Mouse (Mus musculus) monocyte, adult 5-6 weeks (primary cell): ENCODE measurements around the gene Cisd3. TPM values are rescaled to one million over a fixed set of nuclear protein-coding genes. Genes with fewer than 3 reads are reported as not detected.
"Not testable (repeated sequence)": the region's sequence is repeated elsewhere in the genome, so short reads cannot be mapped to it uniquely, and the experiment has no call there.

Source experiments
- ATAC-seq: fragments of 153-309, 156-312 bp; replicated peaks from 2 replicates; pipeline ENCODE4 v1.8.0; 2017; ENCODE audit warnings: mild to moderate bottlenecking; ENCODE audit not compliant: low TSS enrichment, insufficient number of reproducible peaks, severe bottlenecking, poor library complexity, low FRiP score
- total RNA-seq: library from RNA; stranded (forward); fragments of 200-1000, 200-491, 200-594 nt; gene quantifications from 3 replicates; pipeline ENCODE4 v1.2.3, GENCODE M21; 2017

Gene Cisd3
- total RNA-seq, 1 experiment from 2014 or later: 5.8 TPM

DNA sequence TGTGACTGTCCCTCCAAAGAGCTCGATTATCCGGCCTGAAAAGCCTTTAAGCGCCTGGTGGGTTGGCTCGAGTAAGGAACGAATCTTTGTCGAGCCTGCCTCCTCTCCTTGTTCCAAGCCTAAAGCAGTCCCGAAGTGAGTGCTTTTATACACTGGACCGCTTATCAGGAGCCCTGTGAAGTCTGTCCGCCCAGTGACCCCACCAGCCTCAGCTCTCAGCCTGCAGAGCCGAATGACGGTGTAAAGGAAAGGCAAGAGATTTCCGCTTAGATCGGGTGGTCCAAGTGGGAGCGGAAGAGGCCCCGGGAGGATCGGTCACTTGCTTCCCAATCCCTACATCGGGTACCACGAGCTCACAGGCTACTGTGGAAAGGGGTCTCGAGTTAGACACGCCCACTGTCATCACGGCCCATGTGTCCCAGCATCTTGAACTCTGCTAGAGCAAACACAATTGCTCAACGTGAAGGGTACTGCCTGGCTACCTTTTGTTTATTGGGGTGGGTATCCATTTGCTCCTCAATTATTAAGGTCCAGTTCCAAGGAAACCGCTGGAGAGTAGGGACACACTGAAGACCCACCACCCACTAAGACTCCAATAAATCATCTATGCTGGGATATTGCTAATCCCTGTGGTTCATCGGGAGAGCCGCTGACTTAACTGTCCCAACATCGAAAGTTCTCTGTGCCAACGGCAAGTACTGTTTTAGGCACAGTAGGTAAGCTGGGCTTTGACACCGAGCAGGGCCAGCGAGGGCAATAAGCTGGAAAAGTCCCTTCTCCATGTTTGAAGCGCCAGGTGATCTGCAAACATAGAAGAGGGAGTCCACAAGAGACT is 15.3 kb downstream of the Cisd3 start:
- no peak for ATAC-seq

DNA sequence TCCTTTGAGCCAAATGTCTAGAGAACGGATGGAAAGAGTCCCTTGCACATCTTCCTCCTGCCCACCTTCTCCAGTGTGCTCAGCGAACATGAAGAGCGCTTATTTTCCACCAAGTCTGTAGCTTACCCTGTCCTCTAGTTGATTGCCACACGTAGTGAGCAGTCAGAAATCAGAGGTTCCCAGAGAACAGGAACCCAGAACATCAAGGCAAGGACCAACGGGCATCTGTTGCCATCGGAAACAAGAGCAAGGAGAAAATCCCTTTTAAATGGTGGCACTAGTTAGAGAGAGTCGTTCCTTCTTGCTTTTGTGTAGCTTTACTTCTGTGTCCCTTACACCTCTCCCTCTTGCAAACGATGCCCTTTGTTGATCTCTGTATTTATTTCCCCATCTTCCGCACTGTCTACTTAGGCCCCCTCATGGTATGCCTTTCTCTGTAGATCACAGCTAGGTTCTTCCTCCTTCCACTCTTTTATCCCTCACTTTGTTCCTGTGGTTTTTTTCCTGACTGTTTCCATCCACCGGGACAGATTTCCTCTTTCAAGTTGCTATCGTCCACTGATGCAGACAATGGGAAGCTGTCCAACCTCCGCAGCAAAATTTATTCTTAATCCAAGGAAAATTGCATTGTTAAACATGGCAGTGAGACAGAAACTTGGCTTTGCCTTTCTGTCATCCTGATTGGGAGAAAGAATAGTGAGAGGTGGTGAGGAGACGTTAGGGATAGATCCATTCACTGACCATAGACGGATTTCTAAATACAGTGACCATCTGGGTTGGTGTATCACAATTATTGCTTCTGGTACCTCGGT is 16.2 kb downstream of the Cisd3 start:
- no peak for ATAC-seq

DNA sequence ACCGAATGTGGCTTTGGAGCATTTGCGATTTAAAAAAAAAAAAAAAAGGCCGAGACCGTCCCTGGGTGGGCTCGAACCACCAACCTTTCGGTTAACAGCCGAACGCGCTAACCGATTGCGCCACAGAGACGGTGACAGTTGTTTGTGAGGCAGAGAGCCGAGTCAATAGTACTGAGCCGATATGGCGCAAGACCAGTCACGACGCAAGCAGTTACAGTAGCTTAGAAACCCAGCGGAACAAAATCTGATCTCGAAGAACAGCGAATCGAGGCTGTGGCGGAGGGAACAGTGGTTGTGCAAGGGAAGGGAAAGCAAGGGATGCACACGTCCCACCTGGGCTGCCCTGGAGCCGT is 16.7 kb downstream of the Cisd3 start:
- peak; percentile 61 for ATAC-seq

DNA sequence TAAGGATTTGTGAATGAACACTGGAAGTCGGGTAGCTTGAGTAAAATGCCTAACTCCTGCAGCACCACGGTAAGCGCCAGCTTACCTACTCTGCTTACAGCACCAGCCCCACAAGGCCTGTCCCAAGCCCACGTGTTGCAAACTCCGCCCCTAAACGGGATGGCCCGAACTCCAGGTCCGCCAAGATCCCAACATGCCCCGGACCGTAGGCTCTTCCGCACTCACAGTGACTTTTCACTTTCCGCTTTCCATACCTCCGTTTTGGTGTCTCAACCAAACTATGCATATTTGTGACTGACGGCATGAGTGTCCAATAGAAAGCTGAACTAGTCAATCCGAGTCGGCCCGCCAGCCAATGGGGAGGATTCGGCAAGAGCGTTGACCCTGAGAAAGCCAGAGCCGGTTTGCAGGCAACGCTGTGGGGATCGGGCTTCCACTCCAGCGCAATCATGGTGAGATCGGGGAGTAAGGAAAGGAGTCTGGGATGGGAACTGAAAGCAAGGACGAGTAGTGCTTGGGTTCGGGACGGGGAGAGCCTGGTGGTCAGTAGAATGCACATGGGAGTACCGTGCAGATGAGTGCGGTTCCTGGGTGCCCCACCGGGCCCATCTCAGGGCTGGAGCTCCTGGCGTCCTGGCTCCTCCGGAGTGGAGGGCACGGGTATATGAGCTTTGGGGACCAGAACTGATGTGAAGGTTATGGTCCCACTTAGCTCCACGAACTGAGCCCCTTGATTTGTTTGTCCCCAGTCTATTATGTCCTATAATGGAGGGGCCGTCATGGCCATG is 17.6 kb downstream of the Cisd3 start, which contains the start of gene Psmb3:
TSS of gene Psmb3 (plus strand) at position 361 of the 788 bp plus-strand sequence.
- peak; percentile 88 for ATAC-seq

- not testable (repeated sequence) for ATAC-seq
Measured at GRCm38 (mm10) chr11:97710067-97710466, 24.4 kb downstream of the Cisd3 start.

GRCm38 (mm10) chr11:97711200-97711900 is 25.7 kb downstream of the Cisd3 start:
- ATAC-seq: no peak

- no peak for ATAC-seq
Measured at GRCm38 (mm10) chr11:97712286-97712685, 26.7 kb downstream of the Cisd3 start.

GRCm38 (mm10) chr11:97713896-97714295 is 28.3 kb downstream of the Cisd3 start:
- no peak for ATAC-seq

DNA sequence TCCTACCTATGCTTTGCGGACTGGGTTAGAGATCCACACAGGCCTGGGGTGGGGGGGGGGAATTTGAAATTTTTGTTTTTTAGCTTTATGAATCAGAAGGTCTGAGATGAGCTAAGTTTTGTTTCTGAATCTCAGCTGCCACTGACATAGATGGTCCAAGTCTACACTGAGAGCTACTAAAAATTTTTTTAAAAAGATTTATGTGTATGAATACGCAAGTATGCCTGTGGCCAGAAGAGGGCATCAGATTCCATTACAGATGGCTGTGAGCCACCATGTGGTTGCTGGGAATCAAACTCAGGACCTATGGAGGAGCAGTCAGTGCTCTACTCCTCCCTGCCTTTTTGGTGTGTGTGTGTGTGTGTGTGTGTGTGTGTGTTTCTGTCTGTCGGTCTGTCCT is 28.7 kb downstream of the Cisd3 start:
- no peak for ATAC-seq

DNA sequence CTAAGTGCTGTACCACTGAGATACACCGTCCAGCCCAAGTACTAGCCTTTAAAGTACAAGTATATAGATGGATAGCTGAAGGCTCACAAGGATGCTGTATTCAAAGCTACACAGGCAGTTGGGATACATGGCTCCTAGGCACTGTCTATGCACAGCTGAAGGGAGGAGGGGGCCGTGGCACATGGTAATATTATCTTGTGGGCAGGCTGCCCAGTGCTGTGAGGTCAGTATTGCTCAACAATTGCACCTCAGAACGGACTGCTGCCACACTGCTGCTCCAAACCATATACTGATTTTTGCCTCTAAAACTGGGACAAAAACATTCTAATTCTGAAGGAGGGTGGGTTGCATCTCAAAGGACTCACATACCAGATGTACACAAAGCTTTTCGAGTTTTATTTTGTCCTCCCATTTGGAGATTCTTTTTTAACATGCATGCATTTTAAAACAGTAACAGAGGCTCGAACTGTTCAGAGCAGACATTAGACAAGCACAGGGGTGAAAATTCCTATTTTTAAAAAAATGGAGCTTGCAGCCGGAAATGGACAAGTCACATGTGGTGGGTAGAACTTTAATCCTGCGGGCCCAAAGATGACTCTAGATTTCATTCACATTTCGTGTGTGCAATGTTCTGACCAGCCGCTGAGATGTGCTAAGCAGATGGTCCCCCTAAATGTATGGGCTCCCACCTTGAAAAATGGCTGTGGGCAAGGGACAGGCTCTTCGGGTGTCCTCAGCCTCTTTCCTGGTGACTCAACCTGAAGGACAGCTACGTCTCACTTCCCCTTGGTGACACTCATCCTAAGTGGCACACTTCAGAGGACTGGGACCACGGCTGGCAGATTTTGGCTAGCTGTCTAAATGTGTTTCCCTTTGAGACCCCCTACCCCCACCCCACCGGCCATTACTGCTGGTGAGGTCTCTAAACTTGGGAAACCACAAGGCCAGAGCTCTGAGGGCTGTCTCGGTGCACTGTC is 29.4 kb downstream of the Cisd3 start:
- ATAC-seq: no peak

- ATAC-seq: no peak
Measured at GRCm38 (mm10) chr11:97716021-97716420, 30.4 kb downstream of the Cisd3 start.

DNA sequence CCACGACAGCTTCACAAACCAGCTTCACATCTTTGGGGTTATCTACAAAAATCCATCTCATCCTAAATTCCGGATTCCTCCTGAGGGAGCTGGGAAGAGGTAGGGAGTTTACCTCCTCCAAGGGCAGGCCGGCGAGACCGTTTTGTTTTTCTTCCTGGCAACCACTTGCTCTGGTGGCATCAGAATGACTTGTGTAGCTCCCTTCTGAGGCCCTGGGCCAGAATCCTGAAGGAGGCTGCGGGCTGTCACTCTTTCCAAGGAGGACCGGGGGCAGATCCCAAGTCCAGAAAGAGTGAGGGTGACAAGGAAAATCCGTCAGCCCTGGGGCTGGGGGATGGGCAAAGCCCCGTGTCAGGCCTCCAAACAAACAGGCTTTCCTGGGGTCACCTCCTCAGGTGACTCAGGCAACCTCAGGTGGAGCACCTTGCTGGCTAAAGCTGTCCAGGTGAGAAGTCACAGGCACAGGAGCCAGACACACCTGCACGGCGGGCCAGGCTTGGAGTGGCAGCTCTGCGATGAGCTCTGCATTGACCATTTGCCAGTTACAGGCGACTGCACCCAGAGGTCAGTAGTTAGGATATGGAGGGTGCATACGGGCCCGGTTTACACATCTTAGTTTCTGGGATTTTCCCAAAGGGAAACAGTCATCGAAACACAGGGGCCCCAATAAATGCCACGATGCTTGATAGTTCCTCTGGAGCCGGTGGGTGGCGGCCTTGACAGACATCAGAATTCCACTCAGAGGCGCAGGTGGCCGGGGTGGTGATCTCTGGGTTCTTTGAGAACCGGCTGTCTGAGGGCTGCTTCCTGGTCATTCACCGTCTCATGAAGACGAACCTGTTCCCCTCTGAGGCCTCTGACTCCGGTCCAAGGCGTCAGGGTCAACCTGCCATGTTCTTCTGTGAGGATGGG is 32.0 kb downstream of the Cisd3 start:
- ATAC-seq: no peak

GRCm38 (mm10) chr11:97718281-97718860 is 32.7 kb downstream of the Cisd3 start:
- ATAC-seq: peak; percentile 83

DNA sequence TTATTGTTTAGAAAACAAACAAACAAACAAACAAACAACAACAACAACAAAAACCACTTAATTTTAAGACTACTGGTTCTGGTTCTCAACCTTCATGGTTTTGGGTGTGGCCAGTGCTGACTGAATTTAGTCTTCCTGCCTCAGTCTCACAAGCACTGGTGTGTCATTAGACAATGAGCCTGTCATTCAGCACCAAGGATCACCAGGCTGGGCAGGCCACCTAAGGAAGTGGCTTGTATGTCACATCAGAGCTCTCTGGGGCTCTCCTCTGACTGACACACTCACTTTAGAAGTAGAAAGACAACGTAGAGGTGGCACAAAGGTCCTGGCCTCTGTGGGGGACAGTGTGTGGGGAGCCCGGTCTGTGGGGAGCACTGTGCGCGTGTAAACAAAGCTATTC is 33.4 kb downstream of the Cisd3 start:
- 0 out of 2 replicates have a peak, but pooled peaks have one; percentile 34 for ATAC-seq

- ATAC-seq: no peak
Measured at GRCm38 (mm10) chr11:97721338-97721737, 35.7 kb downstream of the Cisd3 start.

GRCm38 (mm10) chr11:97723709-97724108 is 38.1 kb downstream of the Cisd3 start:
- ATAC-seq: no peak
